Mouse (Mus musculus): ENCODE results near the gene Nthl1. TPM values are rescaled to one million over a fixed set of nuclear protein-coding genes. Genes with fewer than 3 reads are reported as not detected.

Gene Nthl1
- polyA plus RNA-seq, 1 experiment = 3.7 TPM

DNA sequence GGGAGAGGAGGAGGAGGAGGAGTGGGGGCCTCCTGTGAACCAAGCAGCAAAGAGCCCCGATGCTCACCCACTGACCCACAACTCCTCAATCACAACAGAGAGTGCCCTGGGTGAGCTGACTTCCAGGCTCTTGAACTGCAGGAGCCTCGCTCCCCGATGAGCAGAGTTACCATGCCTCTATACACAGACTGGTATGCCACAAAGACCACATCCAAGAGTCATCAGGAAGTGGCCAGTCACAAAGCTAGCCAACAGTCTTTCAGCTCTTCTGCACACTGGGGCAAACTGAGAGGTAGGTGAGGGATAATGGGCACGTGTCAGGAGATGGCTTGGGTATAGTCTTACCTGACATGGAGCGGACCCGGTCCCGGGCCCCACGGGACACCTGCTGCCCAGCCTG, 28.5 kb upstream of the Nthl1 start:
- TF ChIP-seq POLR2A (IDR thresholded peaks at IDR 0.05; ENCODE audit: control insufficient read depth, low read depth, low read length) (no peak), CTCF (IDR thresholded peaks at IDR 0.05; ENCODE audit: control insufficient read depth, insufficient read depth, insufficient replicate concordance, low read depth, low read length) (no peak)
- Histone ChIP-seq H3K4me3 (ENCODE audit: control insufficient read depth, low read depth, low read length) (no peak overlapping the region), H3K4me1 (ENCODE audit: control insufficient read depth, insufficient read depth, low read length) (no peaks in the 10 kb centered on the region), H3K36me3 (ENCODE audit: control insufficient read depth, insufficient read depth, low read length) (no peaks in the 10 kb centered on the region), H3K27me3 (ENCODE audit: control insufficient read depth, insufficient read depth, low read length) (no peaks in the 10 kb centered on the region), H3K27ac (ENCODE audit: control insufficient read depth, insufficient read depth, low read depth, low read length) (no peak overlapping the region)

DNA sequence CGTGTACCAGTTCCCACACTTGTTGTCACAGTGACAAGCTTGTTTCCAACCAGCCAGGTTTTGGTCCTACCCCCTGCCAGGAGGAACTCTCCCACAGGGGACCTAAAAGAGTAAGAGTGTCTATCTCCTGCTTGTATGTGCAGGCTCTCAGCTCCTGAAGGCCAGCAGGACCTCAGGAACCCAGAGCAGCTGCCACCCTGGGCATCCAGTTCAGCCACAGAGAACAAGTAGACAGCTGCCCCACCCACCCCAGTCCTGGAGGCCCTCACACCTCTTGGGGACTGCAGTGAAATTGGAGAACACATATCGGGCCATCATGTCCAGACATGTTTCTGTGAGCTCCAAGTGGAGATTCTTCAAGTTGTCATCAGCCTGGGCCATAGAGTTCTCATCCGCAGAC, 27.9 kb upstream of the Nthl1 start:
- no peak overlapping the region for H3K4me3 ChIP-seq (ENCODE audit: control insufficient read depth, low read depth, low read length)
- H3K4me1 ChIP-seq (ENCODE audit: control insufficient read depth, insufficient read depth, low read length) = no peaks in the 10 kb centered on the region
- no peak overlapping the region for H3K27ac ChIP-seq (ENCODE audit: control insufficient read depth, insufficient read depth, low read depth, low read length)
- TF ChIP-seq CTCF (IDR thresholded peaks at IDR 0.05; ENCODE audit: control insufficient read depth, insufficient read depth, insufficient replicate concordance, low read depth, low read length) (no peak), POLR2A (IDR thresholded peaks at IDR 0.05; ENCODE audit: control insufficient read depth, low read depth, low read length) (no peak)
- H3K27me3 ChIP-seq (ENCODE audit: control insufficient read depth, insufficient read depth, low read length) = no peaks in the 10 kb centered on the region
- H3K36me3 ChIP-seq (ENCODE audit: control insufficient read depth, insufficient read depth, low read length) = no peaks in the 10 kb centered on the region

DNA sequence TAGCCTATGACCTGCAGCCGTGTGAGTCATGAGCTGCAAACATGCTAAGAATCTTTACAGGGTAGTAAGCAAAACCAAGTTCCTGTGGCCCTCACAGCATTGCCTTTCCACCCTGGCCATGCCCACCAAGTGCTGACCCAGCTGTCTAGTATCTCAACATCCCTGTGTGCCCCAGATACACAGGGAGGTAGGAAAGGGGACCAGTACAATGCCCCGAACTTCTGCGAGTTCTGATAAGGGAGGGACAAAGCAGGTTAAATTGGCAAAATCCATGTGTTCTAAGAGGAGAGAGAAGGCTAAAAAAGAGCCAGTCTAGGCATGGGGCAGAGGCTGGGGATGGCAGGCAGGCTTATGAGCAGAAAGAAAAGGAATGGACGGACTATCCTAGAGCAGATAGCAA, 24.1 kb upstream of the Nthl1 start:
- Histone ChIP-seq H3K27ac (ENCODE audit: control insufficient read depth, insufficient read depth, low read depth, low read length) (no peak overlapping the region), H3K27me3 (ENCODE audit: control insufficient read depth, insufficient read depth, low read length) (no peaks in the 10 kb centered on the region), H3K4me1 (ENCODE audit: control insufficient read depth, insufficient read depth, low read length) (no peaks in the 10 kb centered on the region), H3K36me3 (ENCODE audit: control insufficient read depth, insufficient read depth, low read length) (no peaks in the 10 kb centered on the region), H3K4me3 (ENCODE audit: control insufficient read depth, low read depth, low read length) (no peak overlapping the region)
- TF ChIP-seq POLR2A (IDR thresholded peaks at IDR 0.05; ENCODE audit: control insufficient read depth, low read depth, low read length) (no peak), CTCF (IDR thresholded peaks at IDR 0.05; ENCODE audit: control insufficient read depth, insufficient read depth, insufficient replicate concordance, low read depth, low read length) (no peak)

DNA sequence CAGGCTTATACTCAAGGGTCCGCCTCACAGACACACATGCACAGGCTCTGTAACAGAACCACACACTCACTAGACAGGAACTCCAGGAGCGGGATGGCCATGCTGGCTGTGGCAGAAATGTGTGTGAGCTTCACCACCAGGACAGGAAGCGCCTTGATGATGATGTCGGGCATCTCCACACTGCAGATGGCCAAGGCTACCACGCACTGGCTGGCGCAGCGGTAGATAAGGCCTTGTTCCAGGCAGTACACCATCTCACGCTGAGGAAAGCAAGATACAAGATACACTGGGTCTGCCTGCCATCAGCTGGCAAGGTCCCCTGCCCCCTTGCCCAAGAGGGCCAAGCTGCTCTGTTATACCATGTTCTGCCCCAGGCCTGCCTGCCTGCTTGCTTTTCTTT, 23.6 kb upstream of the Nthl1 start:
- no peak for TF ChIP-seq CTCF (IDR thresholded peaks at IDR 0.05; ENCODE audit: control insufficient read depth, insufficient read depth, insufficient replicate concordance, low read depth, low read length)
- TF ChIP-seq POLR2A (IDR thresholded peaks at IDR 0.05; ENCODE audit: control insufficient read depth, low read depth, low read length) = no peak
- Histone ChIP-seq H3K4me1 (ENCODE audit: control insufficient read depth, insufficient read depth, low read length) (no peaks in the 10 kb centered on the region), H3K36me3 (ENCODE audit: control insufficient read depth, insufficient read depth, low read length) (no peaks in the 10 kb centered on the region), H3K27ac (ENCODE audit: control insufficient read depth, insufficient read depth, low read depth, low read length) (no peak overlapping the region), H3K27me3 (ENCODE audit: control insufficient read depth, insufficient read depth, low read length) (no peaks in the 10 kb centered on the region), H3K4me3 (ENCODE audit: control insufficient read depth, low read depth, low read length) (no peak overlapping the region)

DNA sequence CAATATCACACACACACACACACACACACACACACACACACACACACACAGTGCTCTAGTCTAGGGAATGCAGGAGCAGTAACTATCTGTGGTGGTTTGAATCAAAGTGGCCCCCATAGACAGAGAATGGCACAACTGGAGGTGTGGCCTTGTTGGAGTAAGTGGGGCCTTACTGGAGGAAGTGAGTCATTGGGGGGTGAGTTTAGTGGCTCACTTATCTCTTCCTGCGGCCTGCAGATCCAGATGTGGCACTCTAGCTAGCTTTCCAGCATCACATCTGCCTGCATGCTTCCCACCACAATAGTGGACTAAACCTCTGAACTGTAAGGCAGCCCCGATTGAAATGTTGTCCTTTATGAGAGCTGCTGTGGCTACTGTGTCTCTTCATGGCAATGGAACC, 21.8 kb upstream of the Nthl1 start:
- Histone ChIP-seq H3K27me3 (ENCODE audit: control insufficient read depth, insufficient read depth, low read length) (no peaks in the 10 kb centered on the region), H3K4me3 (ENCODE audit: control insufficient read depth, low read depth, low read length) (no peak overlapping the region), H3K4me1 (ENCODE audit: control insufficient read depth, insufficient read depth, low read length) (no peaks in the 10 kb centered on the region), H3K27ac (ENCODE audit: control insufficient read depth, insufficient read depth, low read depth, low read length) (no peak overlapping the region), H3K36me3 (ENCODE audit: control insufficient read depth, insufficient read depth, low read length) (no peaks in the 10 kb centered on the region)
- no peak for TF ChIP-seq POLR2A (IDR thresholded peaks at IDR 0.05; ENCODE audit: control insufficient read depth, low read depth, low read length)
- TF ChIP-seq CTCF (IDR thresholded peaks at IDR 0.05; ENCODE audit: control insufficient read depth, insufficient read depth, insufficient replicate concordance, low read depth, low read length) = no peak

DNA sequence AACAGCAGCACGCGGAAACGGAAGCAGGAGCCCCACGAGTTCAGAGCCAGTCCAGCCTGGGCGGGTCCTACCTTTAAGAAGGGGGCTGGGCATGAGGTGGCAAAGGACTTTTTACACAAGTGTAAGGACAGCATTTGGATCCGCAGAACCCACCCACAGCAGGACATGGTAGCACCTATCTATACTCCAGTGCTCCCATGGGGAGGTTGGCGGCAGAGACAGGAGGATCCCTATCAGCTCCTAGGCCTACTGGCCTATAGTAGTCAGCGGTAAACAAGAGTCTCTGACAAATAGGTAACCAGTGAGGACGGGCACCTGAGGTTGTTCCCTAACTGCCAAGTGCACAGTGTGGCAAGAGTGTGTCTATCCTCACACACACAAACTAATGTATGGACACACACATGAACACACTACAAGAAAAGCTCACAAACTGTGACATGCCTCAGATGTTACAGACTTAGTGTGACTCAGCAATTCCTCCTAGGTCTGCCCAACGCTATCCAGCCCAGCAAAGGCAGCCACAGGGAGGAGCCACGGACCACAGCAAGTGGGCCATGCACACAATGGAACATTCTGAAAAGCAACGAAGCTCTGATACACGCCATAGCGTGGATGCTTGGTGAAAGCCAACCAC, 14.8 kb upstream of the Nthl1 start:
- Histone ChIP-seq H3K4me1 (ENCODE audit: control insufficient read depth, insufficient read depth, low read length) (no peaks in the 10 kb centered on the region), H3K27me3 (ENCODE audit: control insufficient read depth, insufficient read depth, low read length) (no peaks in the 10 kb centered on the region), H3K4me3 (ENCODE audit: control insufficient read depth, low read depth, low read length) (no peak overlapping the region), H3K27ac (ENCODE audit: control insufficient read depth, insufficient read depth, low read depth, low read length) (no peak overlapping the region), H3K36me3 (ENCODE audit: control insufficient read depth, insufficient read depth, low read length) (no peaks in the 10 kb centered on the region)
- TF ChIP-seq POLR2A (IDR thresholded peaks at IDR 0.05; ENCODE audit: control insufficient read depth, low read depth, low read length) = no peak
- TF ChIP-seq CTCF (IDR thresholded peaks at IDR 0.05; ENCODE audit: control insufficient read depth, insufficient read depth, insufficient replicate concordance, low read depth, low read length) = no peak

DNA sequence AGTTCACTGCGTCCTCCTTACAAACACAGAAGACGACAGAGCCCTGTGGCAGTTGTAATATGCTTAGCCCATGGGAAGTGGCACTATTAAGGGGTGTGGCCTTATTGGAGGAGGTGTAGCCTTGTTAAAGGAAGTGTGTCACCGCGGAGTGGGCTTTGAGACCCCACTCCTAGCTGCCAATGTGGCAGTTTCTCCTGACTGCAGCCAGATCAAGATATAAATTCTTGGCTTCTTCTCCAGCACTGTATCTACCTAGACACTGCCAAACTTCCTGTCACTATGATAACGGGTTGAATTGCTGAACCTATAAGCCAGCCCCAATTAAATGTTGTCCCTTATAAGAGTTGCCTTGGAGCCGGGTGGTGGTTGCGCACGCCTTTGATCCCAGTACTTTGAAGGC, 7.0 kb upstream of the Nthl1 start:
- Histone ChIP-seq H3K27ac (ENCODE audit: control insufficient read depth, insufficient read depth, low read depth, low read length) (no peak overlapping the region), H3K27me3 (ENCODE audit: control insufficient read depth, insufficient read depth, low read length) (no peaks in the 10 kb centered on the region), H3K36me3 (ENCODE audit: control insufficient read depth, insufficient read depth, low read length) (no peaks in the 10 kb centered on the region), H3K4me1 (ENCODE audit: control insufficient read depth, insufficient read depth, low read length) (no peaks in the 10 kb centered on the region), H3K4me3 (ENCODE audit: control insufficient read depth, low read depth, low read length) (no peak overlapping the region)
- TF ChIP-seq CTCF (IDR thresholded peaks at IDR 0.05; ENCODE audit: control insufficient read depth, insufficient read depth, insufficient replicate concordance, low read depth, low read length) (no peak), POLR2A (IDR thresholded peaks at IDR 0.05; ENCODE audit: control insufficient read depth, low read depth, low read length) (no peak)

DNA sequence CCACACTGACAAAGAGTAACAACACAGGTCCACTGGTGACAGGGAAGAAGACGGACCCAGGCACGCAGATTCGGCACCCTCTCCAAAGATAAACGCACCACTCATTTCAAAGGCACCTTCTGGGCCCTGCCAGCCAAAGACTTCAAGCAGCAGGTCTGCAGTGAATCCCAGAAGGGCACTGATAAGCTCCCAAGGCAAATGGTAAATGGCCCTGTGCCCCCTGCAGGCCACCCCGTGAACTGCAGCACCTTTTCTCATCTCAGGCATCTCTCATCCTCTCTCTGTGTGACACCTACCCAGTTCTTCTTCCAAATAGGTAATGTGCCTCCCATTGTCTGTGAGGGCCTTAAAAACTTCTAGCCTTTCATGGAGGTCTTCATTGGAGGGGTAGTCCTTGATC, 3.8 kb upstream of the Nthl1 start:
- H3K4me3 ChIP-seq (ENCODE audit: control insufficient read depth, low read depth, low read length) = no peak overlapping the region
- H3K36me3 ChIP-seq (ENCODE audit: control insufficient read depth, insufficient read depth, low read length) = no peaks in the 10 kb centered on the region
- TF ChIP-seq POLR2A (IDR thresholded peaks at IDR 0.05; ENCODE audit: control insufficient read depth, low read depth, low read length) = no peak
- TF ChIP-seq CTCF (IDR thresholded peaks at IDR 0.05; ENCODE audit: control insufficient read depth, insufficient read depth, insufficient replicate concordance, low read depth, low read length) = peak; percentile 96; the same call in 1 of the 2 replicates
- peaks cover 13% of the 10 kb centered on the region for H3K4me1 ChIP-seq (ENCODE audit: control insufficient read depth, insufficient read depth, low read length)
- no peak overlapping the region for H3K27ac ChIP-seq (ENCODE audit: control insufficient read depth, insufficient read depth, low read depth, low read length)
- no peaks in the 10 kb centered on the region for H3K27me3 ChIP-seq (ENCODE audit: control insufficient read depth, insufficient read depth, low read length)
